Mouse (Mus musculus) adrenal gland, postnatal 25 days (tissue): Measurements from ENCODE around the gene Vdr. TPM values are rescaled to one million over a fixed set of nuclear protein-coding genes. Genes with fewer than 3 reads are reported as not detected.
"Not testable (repeated sequence)": the region's sequence is repeated elsewhere in the genome, so short reads cannot be mapped to it uniquely, and the experiment has no call there.

ENCODE experiments used
- DNase-seq: peaks from one replicate; pipeline ENCODE4 v3.0.0; 2021; ENCODE audit warnings: mixed read lengths
- total RNA-seq: library from RNA; stranded (reverse); gene quantifications from 2 replicates; pipeline ENCODE4 v1.2.3, GENCODE M21; 2021

Vdr gene
- total RNA-seq, 1 experiment from 2014 or later = 8.0 TPM

GRCm38 (mm10) chr15:97878696-97879328 is 31.6 kb downstream of the Vdr start:
- DNase-seq = no peak

GRCm38 (mm10) chr15:97875784-97876183 is 34.6 kb downstream of the Vdr start:
- no peak for DNase-seq

- no peak for DNase-seq
These were observed 36.7 kb downstream of the Vdr start for GRCm38 (mm10) chr15:97873717-97874116.

GRCm38 (mm10) chr15:97872161-97872560 is 38.3 kb downstream of the Vdr start:
- DNase-seq = peak; percentile 51

- no peak for DNase-seq
These were observed 39.1 kb downstream of the Vdr start for GRCm38 (mm10) chr15:97871055-97872030.

- DNase-seq = not testable (repeated sequence)
These were observed 40.3 kb downstream of the Vdr start for GRCm38 (mm10) chr15:97870116-97870515.

- DNase-seq = no peak
These were observed 41.4 kb downstream of the Vdr start for GRCm38 (mm10) chr15:97868985-97869384.

- no peak for DNase-seq
These were observed 44.4 kb downstream of the Vdr start for GRCm38 (mm10) chr15:97865988-97866387.

GRCm38 (mm10) chr15:97865175-97865574 is 45.3 kb downstream of the Vdr start:
- no peak for DNase-seq

- no peak for DNase-seq
These were observed 45.9 kb downstream of the Vdr start for GRCm38 (mm10) chr15:97864361-97865045.

GRCm38 (mm10) chr15:97863494-97863881 is 46.9 kb downstream of the Vdr start:
- DNase-seq = no peak

- no peak for DNase-seq
These were observed 47.4 kb downstream of the Vdr start for GRCm38 (mm10) chr15:97862881-97863493.

GRCm38 (mm10) chr15:97860353-97860752 is 50.1 kb downstream of the Vdr start:
- DNase-seq = no peak

GRCm38 (mm10) chr15:97858431-97858830 is 52.0 kb downstream of the Vdr start:
- DNase-seq = no peak

GRCm38 (mm10) chr15:97854551-97854950 is 55.9 kb downstream of the Vdr start:
- DNase-seq = no peak

GRCm38 (mm10) chr15:97854059-97854458 is 56.4 kb downstream of the Vdr start:
- no peak for DNase-seq

GRCm38 (mm10) chr15:97852291-97852690 is 58.1 kb downstream of the Vdr start:
- DNase-seq = no peak

- DNase-seq = no peak
These were observed 59.4 kb downstream of the Vdr start for GRCm38 (mm10) chr15:97851011-97851410.

- no peak for DNase-seq
These were observed 60.0 kb downstream of the Vdr start for GRCm38 (mm10) chr15:97850441-97850840.

GRCm38 (mm10) chr15:97849116-97849911 is 61.1 kb downstream of the Vdr start:
- peak; percentile 78 for DNase-seq

GRCm38 (mm10) chr15:97847866-97848265 is 62.6 kb downstream of the Vdr start:
- no peak for DNase-seq

GRCm38 (mm10) chr15:97847285-97847684 is 63.1 kb downstream of the Vdr start:
- DNase-seq = no peak
